Mouse (Mus musculus) bone marrow macrophage, adult 2 months (primary cell): ENCODE data around the gene Ntmt1. TPM values are rescaled to one million over a fixed set of nuclear protein-coding genes. Genes with fewer than 3 reads are reported as not detected.

Experiments used
- H3K27ac ChIP-seq: 2 replicates; pipeline ENCODE4 v1.5.1; 2012; ENCODE audit warnings: low read depth, low read length; ENCODE audit not compliant: insufficient read depth
- H3K4me1 ChIP-seq: 2 replicates; pipeline ENCODE4 v1.6.1; 2012; ENCODE audit warnings: low read length; ENCODE audit not compliant: control insufficient read depth, insufficient read depth
- H3K4me3 ChIP-seq: 2 replicates; pipeline ENCODE4 v1.5.1; 2012; ENCODE audit warnings: mild to moderate bottlenecking, low read length, moderate library complexity; ENCODE audit not compliant: insufficient read depth
- CTCF ChIP-seq: IDR thresholded peaks from 2 replicates; pipeline ENCODE4 v1.5.1; 2012; ENCODE audit warnings: low read depth, mild to moderate bottlenecking, low read length, moderate library complexity
- POLR2A ChIP-seq: IDR thresholded peaks from 2 replicates; pipeline ENCODE4 v1.6.1; 2012; ENCODE audit warnings: mild to moderate bottlenecking, low read depth, low read length, borderline replicate concordance
- polyA plus RNA-seq: library from polyadenylated mRNA; stranded (reverse); fragments of >200 nt; gene quantifications from 2 replicates; pipeline ENCODE4 v1.2.4, GENCODE M21; 2012; ENCODE audit not compliant: missing spikeins, insufficient read depth, insufficient read length

The Ntmt1 gene
- polyA plus RNA-seq, 1 experiment: 7.4 TPM

DNA sequence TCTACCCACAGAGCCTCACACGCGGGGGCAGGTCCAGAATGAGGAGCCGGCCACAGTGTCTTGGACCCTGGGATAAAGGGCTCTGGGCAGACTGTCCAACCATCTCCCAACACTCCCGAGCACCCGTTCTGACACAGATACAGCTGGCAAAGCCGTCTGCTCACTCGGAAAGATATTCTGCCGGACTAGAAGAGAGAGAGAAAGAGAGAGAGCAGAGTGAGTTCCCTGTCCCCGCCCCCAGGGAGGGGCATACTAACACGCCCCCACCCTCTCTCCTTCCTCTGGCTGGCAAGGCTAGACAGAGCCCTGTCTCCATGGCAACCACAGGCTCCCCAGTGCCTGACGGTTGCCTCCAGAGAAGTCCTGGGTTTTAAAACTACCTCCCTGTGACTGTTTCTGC, 11.2 kb upstream of the Ntmt1 start:
- Histone ChIP-seq H3K27ac (no peak overlapping the region), H3K4me3 (peak overlapping the region; percentile 48), H3K4me1 (peaks cover 3% of the 10 kb centered on the region)
- TF ChIP-seq CTCF: no peak
- no peak for TF ChIP-seq POLR2A

GRCm38 (mm10) chr2:30799456-30799855, 8.2 kb upstream of the Ntmt1 start:
- Histone ChIP-seq H3K4me3 (no peak overlapping the region), H3K4me1 (peaks cover 6% of the 10 kb centered on the region; the same call in 1 of the 2 replicates), H3K27ac (no peak overlapping the region)
- TF ChIP-seq POLR2A (no peak), CTCF (no peak)

- 0 out of 2 replicates have a peak overlapping the region, but pooled peaks have one; percentile 56 for H3K4me3 ChIP-seq
- peaks cover 11% of the 10 kb centered on the region for H3K4me1 ChIP-seq
- TF ChIP-seq POLR2A (no peak), CTCF (no peak)
- H3K27ac ChIP-seq: no peak overlapping the region
These were observed 7.0 kb upstream of the Ntmt1 start for GRCm38 (mm10) chr2:30800671-30801066.

DNA sequence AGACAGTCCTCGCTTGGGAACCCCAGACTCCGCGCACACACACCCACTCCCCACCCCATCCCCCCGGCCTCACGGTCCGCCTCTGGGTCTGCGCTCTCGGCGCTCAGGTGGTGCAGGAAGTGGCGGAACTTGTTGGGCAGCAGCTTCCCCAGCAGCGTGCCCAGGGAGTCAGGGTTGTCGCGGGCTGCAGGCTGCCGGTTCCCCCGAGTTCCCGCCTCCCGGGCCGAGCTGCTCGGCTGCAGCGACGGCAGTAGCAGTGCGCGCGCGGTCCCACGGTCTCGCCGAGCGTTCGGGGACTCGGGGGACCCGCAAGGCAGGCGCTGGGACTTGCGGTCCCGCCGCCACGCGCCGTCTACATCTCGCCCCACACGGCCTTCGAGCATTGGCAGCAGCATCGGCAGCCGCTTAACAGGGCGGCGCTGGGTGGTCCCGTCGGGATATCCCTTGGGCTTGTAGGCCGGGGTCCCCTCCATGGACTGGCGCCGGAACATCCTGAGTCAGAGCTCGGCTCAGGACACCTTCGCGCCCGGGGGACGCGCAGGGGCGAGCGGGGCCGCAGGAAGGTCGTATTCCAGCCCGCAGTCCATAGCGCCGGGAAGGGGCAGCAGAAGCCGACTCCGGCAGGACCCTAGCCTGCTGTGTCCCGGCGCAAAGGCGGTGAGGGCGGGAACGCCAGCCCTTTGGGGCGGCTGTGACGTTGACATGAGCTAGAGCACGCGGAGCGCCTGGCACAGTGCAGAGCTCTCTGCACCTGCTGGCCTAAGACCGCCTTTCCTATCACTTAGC, 6.4 kb upstream of the Ntmt1 start:
- Histone ChIP-seq H3K27ac (no peak overlapping the region), H3K4me3 (peak overlapping the region; percentile 56), H3K4me1 (peaks cover 17% of the 10 kb centered on the region)
- TF ChIP-seq POLR2A (no peak), CTCF (no peak)

DNA sequence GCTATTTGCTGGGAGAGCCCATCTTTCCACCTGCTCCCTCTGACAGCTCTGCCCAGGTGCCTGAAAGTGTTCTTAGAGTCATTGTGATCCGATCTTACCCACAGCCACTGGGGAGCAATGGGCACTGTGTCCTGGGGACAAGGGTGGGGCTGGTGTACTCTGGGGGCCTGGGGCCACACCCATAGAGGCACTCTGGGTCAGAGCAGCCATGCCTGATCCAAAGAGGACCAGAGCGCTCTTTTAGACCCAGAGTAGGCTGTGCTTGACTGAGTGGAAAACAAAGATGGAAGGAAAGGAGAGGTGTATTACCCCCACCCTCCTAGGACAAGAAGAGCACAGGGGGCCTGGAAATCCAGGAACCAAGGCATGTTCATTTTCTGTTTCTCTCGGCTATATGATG, 4.0 kb upstream of the Ntmt1 start, which contains the start of gene 1700001O22Rik:
Gene 1700001O22Rik, minus strand, starts transcription at position 58 of the 400 bp plus-strand sequence.
- no peak within 1 kb of the TSS for H3K4me3 ChIP-seq
- TF ChIP-seq CTCF (no peak), POLR2A (no peak)
- H3K27ac ChIP-seq: no peak within 1 kb of the TSS
- peaks cover 14% of the 10 kb centered on the region for H3K4me1 ChIP-seq

DNA sequence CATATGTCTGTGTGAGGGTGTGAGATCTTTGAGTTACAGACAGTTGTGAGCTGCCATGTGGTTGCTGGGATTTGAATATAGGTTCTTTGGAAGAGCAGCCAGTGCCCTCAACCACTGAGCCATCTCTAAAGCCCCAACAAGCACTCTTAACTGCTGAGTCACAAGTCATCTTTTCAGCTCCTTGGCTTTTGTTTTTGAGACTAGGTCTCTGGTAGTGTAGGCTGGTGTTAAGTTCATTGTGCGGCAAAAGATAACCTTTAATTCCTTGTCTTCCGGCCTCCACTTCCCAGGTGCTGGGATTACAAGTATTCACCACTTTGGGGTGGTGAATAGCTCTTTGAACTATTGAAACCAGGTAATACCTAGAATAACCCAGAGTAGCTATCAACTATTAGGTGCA, 1.6 kb upstream of the Ntmt1 start:
- TF ChIP-seq POLR2A (no peak), CTCF (no peak)
- peaks cover 25% of the 10 kb centered on the region for H3K4me1 ChIP-seq
- no peak overlapping the region for H3K27ac ChIP-seq
- no peak overlapping the region for H3K4me3 ChIP-seq

GRCm38 (mm10) chr2:30807147-30807647, 429 bp upstream of the Ntmt1 start:
- TF ChIP-seq CTCF: no peak
- no peak for TF ChIP-seq POLR2A
- Histone ChIP-seq H3K27ac (no peak overlapping the region), H3K4me3 (peak overlapping the region; percentile 65), H3K4me1 (peaks cover 21% of the 10 kb centered on the region)

DNA sequence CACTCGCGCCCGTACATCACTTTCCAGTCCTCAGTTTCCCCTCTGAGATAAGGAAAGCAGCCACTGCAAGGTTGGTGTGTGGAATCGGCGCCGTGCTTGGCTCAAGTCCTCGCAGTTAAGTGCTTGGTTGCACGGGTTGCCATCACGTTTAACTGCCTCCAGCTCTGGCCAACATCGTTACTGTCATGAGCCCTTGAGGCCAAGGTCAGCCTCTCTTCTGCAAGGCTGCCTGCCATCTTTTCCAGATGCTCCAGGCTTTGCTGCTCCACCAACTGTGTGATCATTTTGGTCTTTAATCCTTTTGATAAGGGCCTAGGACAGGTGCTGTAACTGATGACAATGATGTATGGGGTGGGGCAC, 650 bp downstream of the Ntmt1 start:
- no peak overlapping the region for H3K27ac ChIP-seq
- TF ChIP-seq POLR2A (no peak), CTCF (no peak)
- peak overlapping the region; percentile 72 for H3K4me3 ChIP-seq
- peaks cover 21% of the 10 kb centered on the region for H3K4me1 ChIP-seq

- peaks cover 21% of the 10 kb centered on the region for H3K4me1 ChIP-seq
- no peak overlapping the region for H3K4me3 ChIP-seq
- TF ChIP-seq POLR2A (no peak), CTCF (no peak)
- no peak overlapping the region for H3K27ac ChIP-seq
These were observed 1.9 kb downstream of the Ntmt1 start for GRCm38 (mm10) chr2:30809503-30809902.

DNA sequence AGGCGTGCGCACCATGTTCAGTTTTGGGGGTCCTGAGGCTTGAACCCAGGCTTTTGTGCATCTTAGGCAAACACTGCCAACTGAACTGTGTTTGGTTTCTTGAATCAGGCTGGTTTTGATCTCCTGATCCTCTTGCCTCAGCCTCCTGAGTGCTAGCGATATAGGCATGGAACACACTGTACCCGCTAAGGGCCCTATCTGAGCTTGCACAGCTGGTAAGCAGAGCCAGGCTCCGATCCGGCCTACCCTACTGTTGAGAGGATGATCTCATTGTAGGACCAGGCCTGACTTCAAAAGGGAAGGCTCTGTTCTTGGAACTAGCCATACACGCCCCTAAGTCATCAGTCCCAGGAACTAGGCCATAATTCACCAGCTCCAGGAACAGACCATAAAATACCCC, 2.9 kb downstream of the Ntmt1 start:
- H3K27ac ChIP-seq: no peak overlapping the region
- H3K4me1 ChIP-seq: peaks cover 17% of the 10 kb centered on the region
- no peak for TF ChIP-seq POLR2A
- TF ChIP-seq CTCF: no peak
- H3K4me3 ChIP-seq: no peak overlapping the region
